Mouse (Mus musculus) intestine, embryonic 16.5 days (tissue): Measurements from ENCODE around the gene Csrnp3. TPM values are rescaled to one million over a fixed set of nuclear protein-coding genes. Genes with fewer than 3 reads are reported as not detected.

Source experiments
- ATAC-seq: fragments of 200-750 bp; cut with Nextera tagmentation; 2 replicates; pipeline ENCODE4 v1.8.0; 2017; ENCODE audit warnings: moderate TSS enrichment, moderate library complexity
- H3K27ac ChIP-seq: fragments of 300-500 bp; sonication (generic); 2 replicates; pipeline ENCODE4 v1.5.1; 2014; ENCODE audit warnings: mild to moderate bottlenecking, low read length
- H3K27me3 ChIP-seq: fragments of 300-500 bp; sonication (generic); replicated peaks from 2 replicates; pipeline ENCODE4 v1.6.1; 2014; ENCODE audit warnings: low read length, control low read depth, mixed read lengths; ENCODE audit not compliant: control insufficient read depth, insufficient read depth
- H3K36me3 ChIP-seq: fragments of 300-500 bp; sonication (generic); 2 replicates; pipeline ENCODE4 v1.6.1; 2014; ENCODE audit warnings: low read length, control low read depth; ENCODE audit not compliant: control insufficient read depth, insufficient read depth
- H3K4me1 ChIP-seq: fragments of 300-500 bp; sonication (generic); 2 replicates; pipeline ENCODE4 v1.6.1; 2014; ENCODE audit warnings: low read length, control low read depth, mixed read lengths; ENCODE audit not compliant: control insufficient read depth, insufficient read depth
- H3K4me2 ChIP-seq: fragments of 300-500 bp; sonication (generic); 2 replicates; pipeline ENCODE4 v1.6.1; 2014; ENCODE audit warnings: low read depth, low read length, control low read depth
- H3K4me3 ChIP-seq: fragments of 300-500 bp; sonication (generic); 2 replicates; pipeline ENCODE4 v1.5.1; 2014; ENCODE audit warnings: mild to moderate bottlenecking, low read length
- H3K9ac ChIP-seq: fragments of 300-500 bp; sonication (generic); 2 replicates; pipeline ENCODE4 v1.6.1; 2014; ENCODE audit warnings: low read depth, low read length
- H3K9me3 ChIP-seq: fragments of 300-500 bp; sonication (generic); 2 replicates; pipeline ENCODE4 v1.6.1; 2016; ENCODE audit warnings: low read length, control low read depth; ENCODE audit not compliant: control insufficient read depth
- whole genome bisulfite sequencing: fragments of 180-500 bp; shearing (Covaris S2); extraction: QIAGEN DNeasy Blood & Tissue Kit; methylation state at CpG from one replicate; pipeline ENCODE4 v1.1.7; 2014; 5-methylcytosine and 5-hydroxymethylcytosine counted together
- polyA plus RNA-seq: library from polyadenylated mRNA; unstranded; fragments of >200 nt; fragmentation: Nextera tagmentation; extraction: Ambion mirVana; gene quantifications from 2 replicates; pipeline ENCODE4 v1.2.1, GENCODE M21; 2015

The Csrnp3 gene
- polyA plus RNA-seq, 1 experiment from 2014 or later, result 1.7 TPM

- WGBS, result 75% methylated on average over 3 of the region's 3 CpGs
- Histone ChIP-seq H3K9ac (no peak overlapping the region), H3K36me3 (no peaks in the 10 kb centered on the region), H3K4me3 (no peak overlapping the region), H3K9me3 (no peaks in the 10 kb centered on the region), H3K4me1 (no peaks in the 10 kb centered on the region), H3K27me3 (no peaks in the 10 kb centered on the region), H3K27ac (no peak overlapping the region), H3K4me2 (no peak overlapping the region)
- no peak for ATAC-seq
Observed at GRCm38 (mm10) chr2:65908526-65908925, 63.0 kb downstream of the Csrnp3 start.

GRCm38 (mm10) chr2:65909724-65910521 is 64.4 kb downstream of the Csrnp3 start:
- Histone ChIP-seq H3K4me3 (no peak overlapping the region), H3K9me3 (no peaks in the 10 kb centered on the region), H3K27me3 (no peaks in the 10 kb centered on the region), H3K27ac (no peak overlapping the region), H3K36me3 (no peaks in the 10 kb centered on the region), H3K9ac (no peak overlapping the region), H3K4me1 (no peaks in the 10 kb centered on the region), H3K4me2 (no peak overlapping the region)
- 38% methylated on average over 13 of the region's 13 CpGs for whole genome bisulfite sequencing
- ATAC-seq, result no peak

GRCm38 (mm10) chr2:65915994-65916393 is 70.4 kb downstream of the Csrnp3 start:
- H3K9ac ChIP-seq, result no peak overlapping the region
- no peak overlapping the region for H3K4me2 ChIP-seq
- no peaks in the 10 kb centered on the region for H3K27me3 ChIP-seq
- 0 out of 2 replicates have a peak, but pooled peaks cover 2% of the 10 kb centered on the region for H3K4me1 ChIP-seq
- H3K36me3 ChIP-seq, result no peaks in the 10 kb centered on the region
- WGBS, result 27% methylated on average over 7 of the region's 7 CpGs
- no peak for ATAC-seq
- H3K9me3 ChIP-seq, result no peaks in the 10 kb centered on the region
- H3K27ac ChIP-seq, result no peak overlapping the region
- no peak overlapping the region for H3K4me3 ChIP-seq

DNA sequence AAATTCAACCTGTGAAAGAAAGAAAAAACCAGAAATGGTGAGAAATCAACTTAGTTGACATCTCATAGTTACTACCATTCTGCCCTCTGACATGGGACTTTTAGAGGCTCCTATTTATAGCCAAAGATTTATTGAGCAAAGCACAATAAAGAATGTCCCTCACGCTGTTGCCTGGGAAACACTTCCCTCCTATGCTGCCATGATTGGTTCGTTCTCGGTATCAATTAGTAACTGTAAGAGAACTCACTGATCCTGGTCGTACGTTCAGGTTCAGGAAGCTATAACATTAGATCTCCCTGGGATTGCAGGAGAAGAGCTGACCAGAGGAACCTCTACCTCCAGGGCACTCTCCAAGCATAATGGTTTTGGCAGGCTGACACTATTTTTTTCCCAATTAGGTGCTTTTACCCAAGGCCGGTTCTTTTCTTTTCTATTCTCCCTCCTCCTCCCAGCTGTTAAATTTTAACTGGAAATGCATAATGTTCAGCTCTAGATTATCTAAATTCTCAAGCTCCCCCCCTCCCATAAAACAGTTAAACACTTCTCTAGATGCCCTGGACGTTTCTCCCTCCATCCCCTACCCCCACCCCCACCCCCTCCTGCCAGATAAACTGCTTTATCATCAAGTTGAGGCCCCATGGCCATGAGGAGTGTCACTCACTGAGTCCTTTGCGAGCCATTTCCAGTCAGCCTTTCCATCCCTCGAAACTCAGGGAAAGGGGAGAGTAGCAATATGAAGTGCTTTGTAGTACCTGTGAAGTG is 75.3 kb downstream of the Csrnp3 start:
- peak overlapping the region; percentile 5 for H3K4me2 ChIP-seq
- H3K36me3 ChIP-seq, result no peaks in the 10 kb centered on the region
- H3K4me3 ChIP-seq, result no peak overlapping the region; the same call in 1 of the 2 replicates
- 27% methylated on average over 9 of the region's 9 CpGs for WGBS
- peak; percentile 67 for ATAC-seq
- no peaks in the 10 kb centered on the region for H3K27me3 ChIP-seq
- H3K27ac ChIP-seq, result no peak overlapping the region
- H3K4me1 ChIP-seq, result 0 out of 2 replicates have a peak, but pooled peaks cover 2% of the 10 kb centered on the region
- H3K9ac ChIP-seq, result no peak overlapping the region
- H3K9me3 ChIP-seq, result no peaks in the 10 kb centered on the region

GRCm38 (mm10) chr2:65925363-65925941 is 79.9 kb downstream of the Csrnp3 start:
- Histone ChIP-seq H3K4me1 (0 out of 2 replicates have a peak, but pooled peaks cover 2% of the 10 kb centered on the region), H3K9ac (no peak overlapping the region), H3K4me3 (no peak overlapping the region), H3K36me3 (no peaks in the 10 kb centered on the region), H3K4me2 (no peak overlapping the region), H3K9me3 (no peaks in the 10 kb centered on the region), H3K27me3 (no peaks in the 10 kb centered on the region), H3K27ac (no peak overlapping the region)
- WGBS, result 74% methylated on average over 15 of the region's 15 CpGs
- no peak for ATAC-seq

- no peaks in the 10 kb centered on the region for H3K4me1 ChIP-seq
- H3K27me3 ChIP-seq, result no peaks in the 10 kb centered on the region
- H3K27ac ChIP-seq, result no peak overlapping the region
- H3K4me2 ChIP-seq, result no peak overlapping the region
- ATAC-seq, result no peak
- H3K9me3 ChIP-seq, result no peaks in the 10 kb centered on the region
- 60% methylated on average over 8 of the region's 8 CpGs for WGBS
- no peaks in the 10 kb centered on the region for H3K36me3 ChIP-seq
- no peak overlapping the region for H3K4me3 ChIP-seq
- no peak overlapping the region for H3K9ac ChIP-seq
Observed at GRCm38 (mm10) chr2:65926935-65927708, 81.6 kb downstream of the Csrnp3 start.

DNA sequence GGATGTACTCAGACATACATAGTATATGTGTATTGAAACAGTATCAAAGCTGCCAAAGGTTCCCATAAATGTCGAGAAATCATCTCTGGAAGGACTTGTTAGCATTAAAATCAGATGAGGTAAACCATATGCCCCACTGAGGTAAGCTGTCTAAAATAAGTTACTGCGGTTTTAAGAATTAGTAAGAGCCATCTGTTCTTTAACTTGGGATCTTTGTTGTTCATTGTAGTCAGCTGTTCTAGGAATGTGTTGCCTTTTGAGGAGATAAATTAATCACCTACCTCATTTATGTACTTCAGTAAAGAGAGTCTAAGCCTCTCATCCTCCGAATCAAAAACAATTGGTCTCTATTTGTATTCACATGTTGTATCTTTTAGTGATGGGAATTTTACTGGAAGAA is 83.7 kb downstream of the Csrnp3 start:
- H3K9me3 ChIP-seq, result no peaks in the 10 kb centered on the region
- no peak overlapping the region for H3K9ac ChIP-seq
- 50% methylated on average over 3 of the region's 3 CpGs for whole genome bisulfite sequencing
- no peaks in the 10 kb centered on the region for H3K36me3 ChIP-seq
- no peaks in the 10 kb centered on the region for H3K27me3 ChIP-seq
- ATAC-seq, result no peak
- no peak overlapping the region for H3K27ac ChIP-seq
- no peak overlapping the region for H3K4me3 ChIP-seq
- H3K4me1 ChIP-seq, result no peaks in the 10 kb centered on the region
- H3K4me2 ChIP-seq, result no peak overlapping the region

GRCm38 (mm10) chr2:65929927-65930326 is 84.4 kb downstream of the Csrnp3 start:
- Histone ChIP-seq H3K27me3 (no peaks in the 10 kb centered on the region), H3K9me3 (no peaks in the 10 kb centered on the region), H3K4me3 (no peak overlapping the region), H3K9ac (no peak overlapping the region), H3K36me3 (no peaks in the 10 kb centered on the region), H3K4me1 (no peaks in the 10 kb centered on the region), H3K27ac (no peak overlapping the region), H3K4me2 (peak overlapping the region; percentile 25; the same call in 1 of the 2 replicates)
- ATAC-seq, result peak; percentile 84
- 42% methylated on average over 11 of the region's 11 CpGs for WGBS

- Histone ChIP-seq H3K9me3 (no peaks in the 10 kb centered on the region), H3K4me1 (no peaks in the 10 kb centered on the region), H3K27me3 (no peaks in the 10 kb centered on the region), H3K36me3 (no peaks in the 10 kb centered on the region), H3K4me2 (peak overlapping the region; percentile 64), H3K4me3 (peak overlapping the region; percentile 47), H3K27ac (no peak overlapping the region), H3K9ac (no peak overlapping the region; the same call in 1 of the 2 replicates)
- no peak for ATAC-seq
- WGBS, result 69% methylated on average over 7 of the region's 7 CpGs
Observed at GRCm38 (mm10) chr2:65931313-65931712, 85.7 kb downstream of the Csrnp3 start.
